Mouse (Mus musculus): ENCODE results near the gene Cenpv.
"Not testable (repeated sequence)": the region's sequence is repeated elsewhere in the genome, so short reads cannot be mapped to it uniquely, and the experiment has no call there.

Gene Cenpv

GRCm38 (mm10) chr11:62508365-62508764 lies 30.7 kb downstream of the Cenpv start:
- not testable (repeated sequence) for DNase-seq (ENCODE audit: extremely low spot score)

GRCm38 (mm10) chr11:62507683-62508082 lies 31.4 kb downstream of the Cenpv start:
- no peak for DNase-seq (ENCODE audit: extremely low spot score)

GRCm38 (mm10) chr11:62500529-62500928 lies 38.5 kb downstream of the Cenpv start:
- DNase-seq (ENCODE audit: extremely low spot score): no peak

GRCm38 (mm10) chr11:62498802-62499201 lies 40.3 kb downstream of the Cenpv start:
- DNase-seq (ENCODE audit: extremely low spot score): no peak

GRCm38 (mm10) chr11:62497181-62497580 lies 41.9 kb downstream of the Cenpv start:
- no peak for DNase-seq (ENCODE audit: extremely low spot score)

GRCm38 (mm10) chr11:62496151-62496715 lies 42.8 kb downstream of the Cenpv start:
- DNase-seq (ENCODE audit: extremely low spot score): peak; percentile 35

DNA sequence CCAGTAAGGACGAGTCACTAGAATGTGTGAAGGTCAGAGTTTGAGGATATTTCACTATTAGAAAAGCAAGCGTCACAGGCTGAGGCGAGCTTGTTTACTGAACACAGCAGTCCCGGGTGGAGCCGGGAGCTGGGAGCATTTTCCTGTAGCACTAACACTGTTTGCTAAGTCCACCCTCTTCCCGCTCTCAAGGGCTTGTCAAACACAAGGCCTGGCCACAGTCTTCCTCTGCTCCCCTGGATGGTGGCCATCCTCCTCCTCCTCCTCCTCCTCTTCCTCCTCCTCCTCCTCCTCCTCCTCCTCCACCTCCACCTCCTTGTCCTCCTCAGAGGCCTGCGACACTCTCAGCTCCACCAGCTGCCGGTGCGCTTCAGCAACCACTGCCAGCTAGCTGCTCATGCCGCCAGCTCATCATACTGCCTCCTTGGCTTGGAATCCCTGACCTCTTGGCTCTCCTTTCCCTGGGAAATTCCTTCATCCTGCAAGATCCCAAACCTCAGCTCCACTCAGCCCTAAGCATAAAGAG lies 43.7 kb downstream of the Cenpv start:
- no peak for DNase-seq (ENCODE audit: extremely low spot score)

DNA sequence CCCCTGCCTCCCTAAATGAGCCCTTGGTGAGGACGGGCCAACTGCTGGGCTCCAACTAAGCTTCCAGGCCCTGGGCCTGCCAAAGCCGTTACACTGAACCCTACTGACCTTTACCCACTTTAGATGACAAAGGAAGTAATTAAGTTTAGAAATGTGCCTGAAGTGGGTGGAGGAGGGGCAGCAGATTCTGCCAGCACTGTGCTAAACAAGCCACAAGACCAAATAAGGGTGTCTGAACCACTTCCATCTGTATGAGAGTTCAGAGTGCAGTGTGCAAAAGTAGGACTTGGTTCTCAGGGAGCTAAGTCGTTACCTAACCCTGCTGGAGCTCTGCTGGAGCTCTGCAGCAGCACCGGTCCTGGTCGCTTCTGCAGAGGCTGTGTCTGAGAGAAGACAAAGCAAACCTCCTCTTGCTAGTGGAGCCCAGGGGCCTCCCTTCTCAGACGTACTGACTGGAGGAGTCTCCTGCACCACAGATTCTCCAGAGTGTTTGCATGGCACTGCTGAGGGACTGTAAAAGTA lies 44.2 kb downstream of the Cenpv start:
- DNase-seq (ENCODE audit: extremely low spot score): peak; percentile 79

DNA sequence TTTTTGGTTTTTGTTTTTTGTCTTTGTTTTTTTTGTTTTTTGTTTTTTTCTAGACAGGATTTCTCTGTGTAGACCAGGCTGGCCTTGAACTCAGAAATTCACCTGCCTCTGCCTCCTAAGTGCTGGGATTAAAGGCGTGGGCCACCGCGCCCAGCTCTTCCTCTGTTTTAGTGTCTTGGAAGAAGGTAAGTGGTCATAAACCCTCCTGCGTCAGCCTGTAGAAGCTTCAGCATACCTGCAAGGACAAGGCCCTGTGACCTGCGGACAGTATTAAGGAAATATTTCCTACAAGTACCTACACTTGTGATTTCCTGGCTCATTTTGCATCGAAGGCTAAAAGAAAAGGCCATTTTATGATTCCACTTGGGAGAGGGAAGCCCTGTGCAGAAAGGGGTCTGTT lies 45.4 kb downstream of the Cenpv start:
- DNase-seq (ENCODE audit: extremely low spot score): no peak

DNA sequence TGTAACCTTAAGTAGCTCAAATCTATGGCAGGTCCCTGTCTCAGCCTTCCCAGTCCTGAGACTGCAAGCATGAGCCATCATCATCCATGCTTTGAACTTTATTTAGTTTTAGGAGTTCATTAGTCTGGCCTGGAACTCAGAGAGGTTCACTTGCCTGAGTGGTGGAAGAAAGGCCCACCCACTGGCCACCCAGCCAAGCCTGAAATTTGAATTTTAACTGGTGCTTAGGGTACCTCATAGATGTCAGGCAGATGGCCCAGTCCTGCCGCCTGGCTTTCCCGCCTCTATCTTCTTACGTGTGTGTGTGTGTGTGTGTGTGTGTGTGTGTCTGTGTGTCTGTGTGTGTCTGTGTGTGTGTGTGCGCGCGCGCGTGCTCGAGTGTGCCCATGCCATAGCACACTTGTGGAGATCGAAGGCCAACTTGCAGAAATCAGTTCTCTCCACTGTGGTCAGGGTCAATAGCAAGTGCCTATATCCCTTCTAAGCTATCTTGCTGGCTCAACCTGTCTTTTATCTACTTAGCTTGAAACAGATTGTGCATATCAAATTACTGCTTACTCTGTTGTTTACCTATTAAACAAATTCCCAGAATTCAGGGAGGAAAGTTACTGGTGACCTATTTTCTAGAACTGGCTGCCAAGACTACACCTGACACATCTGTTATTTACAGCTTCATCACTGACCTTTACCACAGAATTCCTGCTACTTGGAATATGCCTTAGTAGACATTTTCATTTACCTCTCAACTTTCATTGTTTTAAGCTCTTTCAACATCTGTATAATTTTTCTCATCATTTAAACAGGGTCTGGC lies 51.3 kb downstream of the Cenpv start:
- no peak for DNase-seq (ENCODE audit: extremely low spot score)

GRCm38 (mm10) chr11:62486949-62487348 lies 52.1 kb downstream of the Cenpv start:
- DNase-seq (ENCODE audit: extremely low spot score): no peak

- DNase-seq (ENCODE audit: extremely low spot score): no peak
Observed at GRCm38 (mm10) chr11:62479581-62479980, 59.5 kb downstream of the Cenpv start.

- DNase-seq (ENCODE audit: extremely low spot score): no peak
Observed at GRCm38 (mm10) chr11:62478931-62479330, 60.1 kb downstream of the Cenpv start.

GRCm38 (mm10) chr11:62476156-62476555 lies 62.9 kb downstream of the Cenpv start:
- DNase-seq (ENCODE audit: extremely low spot score): no peak
